Mouse (Mus musculus) right cerebral cortex, adult 18-20 months (tissue): ENCODE measurements around the gene Amt.
"Not testable (repeated sequence)": the region's sequence is repeated elsewhere in the genome, so short reads cannot be mapped to it uniquely, and the experiment has no call there.

Source experiments
- DNase-seq: peaks from one replicate; pipeline ENCODE4 v3.0.0; 2022; ENCODE audit warnings: mixed read lengths

Gene Amt

DNA sequence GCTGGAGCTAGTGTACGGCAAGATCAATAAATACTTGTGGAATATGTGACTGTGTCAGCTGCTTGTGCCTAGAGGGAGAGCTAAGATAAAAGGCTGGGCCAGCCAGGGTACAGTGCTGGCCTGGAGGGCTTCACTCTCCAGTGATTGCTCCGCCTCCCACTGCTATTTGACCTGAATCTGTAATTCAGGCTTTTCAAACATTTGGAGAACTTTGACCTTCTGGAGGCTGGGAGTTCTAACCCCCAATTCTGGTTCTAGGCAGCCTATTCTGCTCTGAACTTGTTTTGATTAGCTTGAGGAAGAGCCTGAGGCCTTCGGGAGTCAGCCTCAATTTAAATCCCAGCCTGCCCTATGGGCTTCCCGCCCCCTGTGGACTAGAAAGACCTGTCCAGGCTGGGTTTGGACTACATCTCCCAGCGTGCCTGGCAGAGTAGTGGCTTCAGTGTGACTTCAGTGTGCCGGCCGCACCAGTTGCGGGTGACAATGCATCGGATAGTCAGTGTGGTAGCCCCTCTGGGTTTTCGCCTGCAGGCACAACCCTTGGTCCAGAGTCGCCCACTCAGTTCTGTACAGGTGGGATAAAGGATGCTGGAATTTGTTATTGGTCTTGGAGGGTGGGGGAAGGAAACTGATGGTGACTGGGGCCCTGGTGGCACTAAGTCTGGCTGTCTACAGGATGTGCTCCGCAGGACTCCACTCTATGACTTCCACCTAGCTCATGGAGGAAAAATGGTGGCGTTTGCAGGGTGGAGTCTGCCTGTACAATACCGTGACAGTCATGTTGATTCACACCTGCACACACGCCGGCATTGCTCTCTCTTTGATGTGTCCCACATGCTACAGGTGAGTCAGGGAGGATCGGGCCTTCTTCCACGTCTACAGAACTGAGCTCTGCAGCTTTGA, at the start of gene Amt:
TSS of gene Amt (plus strand) at position 401 of the 903 bp plus-strand sequence.
- DNase-seq, result peak; percentile 23

DNA sequence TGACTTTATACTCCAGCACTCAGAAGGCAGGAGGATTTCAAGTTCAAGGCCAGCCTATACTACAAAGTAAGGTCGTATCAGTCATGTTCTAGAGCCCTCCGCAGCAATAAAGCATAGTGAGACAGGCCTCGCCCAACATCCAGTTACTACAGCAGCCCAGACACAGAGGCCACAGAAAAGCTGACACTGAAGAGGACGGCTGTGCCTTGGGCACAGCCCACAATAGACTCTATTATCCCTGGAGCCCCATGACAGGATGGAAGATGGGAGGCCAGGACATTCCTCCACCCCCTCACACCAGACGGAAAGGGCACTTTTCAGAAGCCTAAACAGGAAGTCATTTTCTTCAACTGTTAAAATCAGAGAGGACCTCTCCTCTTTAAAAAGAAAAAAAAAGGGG, 47.7 kb upstream of the Amt start:
- no peak for DNase-seq

- no peak for DNase-seq
Measured at GRCm38 (mm10) chr9:108251877-108252276, 44.8 kb upstream of the Amt start.

DNA sequence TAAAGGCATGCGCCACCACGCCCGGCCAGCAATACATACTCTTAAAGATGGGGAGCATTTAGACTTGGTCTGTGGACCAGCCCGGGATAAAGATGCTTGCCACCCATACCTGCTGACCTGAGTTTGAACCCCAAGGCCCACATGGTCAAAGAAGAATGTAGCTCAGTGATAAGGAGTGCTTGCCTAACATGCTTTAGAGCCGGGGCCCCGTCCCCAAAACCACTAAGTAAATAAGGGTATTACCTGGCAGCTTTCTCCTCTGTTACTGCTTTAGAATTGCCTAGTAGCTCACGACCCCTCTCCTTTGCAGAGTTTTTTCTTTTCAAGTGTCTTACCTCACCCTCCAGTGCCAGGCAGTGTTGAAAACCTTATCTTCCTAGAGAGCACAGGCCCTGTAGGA, 43.9 kb upstream of the Amt start:
- no peak for DNase-seq

DNA sequence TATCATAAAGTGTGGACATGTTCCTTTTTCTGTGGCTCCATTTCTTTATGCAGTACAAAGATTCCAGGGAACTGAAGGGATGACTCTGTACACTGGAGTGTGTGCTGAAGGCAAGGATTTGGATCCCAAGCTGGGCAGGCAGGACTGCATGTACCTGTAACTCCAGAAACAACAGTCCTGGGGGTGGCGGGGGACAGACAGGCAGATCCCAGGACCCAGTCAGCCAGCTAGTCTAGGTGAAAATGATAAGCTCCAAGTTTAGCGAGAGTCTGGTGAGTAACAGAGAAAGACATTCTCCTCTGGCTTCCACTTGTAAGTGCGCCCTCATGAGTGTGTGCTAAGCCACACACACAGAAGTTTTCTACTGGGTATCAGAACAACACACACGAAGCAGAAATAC, 36.1 kb upstream of the Amt start:
- no peak for DNase-seq

GRCm38 (mm10) chr9:108261865-108262264, 34.8 kb upstream of the Amt start:
- DNase-seq, result no peak

DNA sequence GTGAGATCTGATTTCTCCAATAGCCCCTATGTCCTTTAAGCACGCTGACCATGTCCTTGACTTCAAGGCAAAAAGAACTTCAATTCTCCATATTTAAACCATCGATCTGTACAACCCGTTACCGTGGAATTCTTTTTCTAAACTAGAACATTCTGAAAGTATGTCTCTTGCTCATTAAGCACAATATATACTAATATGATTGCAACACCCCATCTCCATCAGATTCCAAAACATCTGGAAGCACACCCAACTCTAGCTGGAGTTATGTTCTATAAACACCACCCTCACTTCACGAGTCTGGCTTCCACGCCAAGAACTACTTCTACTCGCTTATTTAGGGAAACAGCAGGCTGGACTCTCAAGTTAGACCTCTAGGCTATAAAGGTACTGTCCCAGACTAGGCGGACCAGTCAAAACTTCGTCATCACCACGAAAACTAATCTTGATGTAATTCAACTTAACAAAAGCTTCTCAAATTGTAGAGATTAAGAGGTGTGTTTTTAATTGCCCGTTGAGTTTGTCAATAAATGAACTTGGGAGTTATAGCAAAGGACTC, 34.1 kb upstream of the Amt start:
- DNase-seq, result no peak

- peak; percentile 50 for DNase-seq
Measured at GRCm38 (mm10) chr9:108263131-108263681, 33.4 kb upstream of the Amt start.

GRCm38 (mm10) chr9:108263690-108264190, 32.9 kb upstream of the Amt start, which contains the start of gene Dag1:
Gene Dag1 (minus strand): TSS chr9:108263958.
- DNase-seq, result peak; percentile 99

- no peak for DNase-seq
Measured at GRCm38 (mm10) chr9:108264191-108264921, 32.3 kb upstream of the Amt start.

GRCm38 (mm10) chr9:108266261-108266935, 30.3 kb upstream of the Amt start:
- DNase-seq, result no peak

DNA sequence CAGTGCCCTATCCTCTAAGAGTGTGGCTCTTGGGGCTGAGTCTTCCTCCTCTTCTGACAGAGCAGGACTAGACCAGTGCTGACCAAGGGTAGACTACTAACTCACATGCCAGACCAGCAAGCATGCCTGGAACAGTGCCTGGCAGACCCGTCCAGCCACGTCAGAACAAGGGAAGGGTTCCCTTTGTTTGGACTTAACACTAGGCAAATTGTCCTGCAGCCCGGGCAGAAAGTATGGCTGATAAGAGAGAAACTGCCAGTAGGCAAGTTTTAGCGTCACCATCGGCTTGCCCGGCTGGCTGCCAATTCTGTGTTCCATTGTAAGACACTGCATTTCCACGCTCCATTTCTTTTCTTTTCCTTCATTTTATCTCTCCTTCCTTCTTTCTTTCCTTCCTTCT, 29.0 kb upstream of the Amt start:
- no peak for DNase-seq

DNA sequence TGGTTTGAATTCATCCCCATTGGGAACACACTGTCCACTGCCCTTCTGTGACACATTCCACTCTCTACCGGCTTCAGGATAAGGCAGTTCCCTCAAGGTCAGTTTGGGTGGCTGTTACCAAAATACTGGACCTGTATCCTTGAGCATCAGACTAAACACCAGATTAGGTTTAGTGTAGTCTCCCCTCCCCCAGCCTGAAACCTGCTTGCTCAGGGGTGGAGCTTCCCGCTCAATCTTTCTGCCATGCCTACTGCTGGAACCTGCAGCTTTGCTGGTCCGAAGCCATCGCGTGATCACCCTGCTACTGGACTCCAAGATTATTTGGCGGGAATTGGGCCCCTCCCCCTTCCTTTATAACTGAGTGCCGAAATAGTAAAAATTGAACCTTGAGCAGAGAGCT, 28.0 kb upstream of the Amt start:
- DNase-seq, result not testable (repeated sequence)

DNA sequence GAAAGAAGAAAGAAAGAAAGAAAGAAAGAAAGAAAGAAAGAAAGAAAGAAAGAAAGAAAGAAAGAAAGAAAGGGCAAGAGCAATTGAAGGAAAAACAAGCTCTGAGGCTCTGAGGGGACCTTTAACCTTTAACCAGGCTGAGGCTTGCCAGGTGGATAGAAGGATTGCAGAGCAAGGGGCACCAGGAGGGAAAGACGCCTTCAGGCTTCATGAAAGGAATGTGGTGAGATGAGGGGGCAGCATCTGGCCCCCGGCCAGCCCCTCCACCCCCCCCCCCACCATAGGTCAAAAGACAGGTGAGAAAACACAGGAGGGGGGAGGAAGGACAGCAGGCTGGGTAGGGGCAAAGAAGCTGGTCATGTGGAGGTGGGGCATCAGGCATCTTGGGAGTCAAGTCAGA, 24.7 kb upstream of the Amt start:
- no peak for DNase-seq

- no peak for DNase-seq
Measured at GRCm38 (mm10) chr9:108272691-108273090, 24.0 kb upstream of the Amt start.

GRCm38 (mm10) chr9:108273485-108273884, 23.2 kb upstream of the Amt start:
- no peak for DNase-seq

- no peak for DNase-seq
Measured at GRCm38 (mm10) chr9:108274476-108275330, 21.9 kb upstream of the Amt start.

- no peak for DNase-seq
Measured at GRCm38 (mm10) chr9:108275331-108275659, 21.4 kb upstream of the Amt start.

GRCm38 (mm10) chr9:108278697-108279450, 17.8 kb upstream of the Amt start:
- no peak for DNase-seq

GRCm38 (mm10) chr9:108280071-108280828, 16.4 kb upstream of the Amt start:
- DNase-seq, result no peak
